Mouse (Mus musculus) adipocyte (in vitro differentiated cells): ENCODE results near the gene Zfp384.
"Not testable (repeated sequence)": the region's sequence is repeated elsewhere in the genome, so short reads cannot be mapped to it uniquely, and the experiment has no call there.

ENCODE experiments used
- DNase-seq: peaks from one replicate; pipeline ENCODE4 v3.0.0-alpha.2; 2016; ENCODE audit warnings: low spot score

The Zfp384 gene

GRCm38 (mm10) chr6:125017682-125018081 is 8.7 kb downstream of the Zfp384 start:
- no peak for DNase-seq

- peak; percentile 35 for DNase-seq
Measured at GRCm38 (mm10) chr6:125030532-125030931, 21.6 kb downstream of the Zfp384 start.

- no peak for DNase-seq
Measured at GRCm38 (mm10) chr6:125031604-125032003, 22.7 kb downstream of the Zfp384 start.

GRCm38 (mm10) chr6:125038666-125039065 is 29.7 kb downstream of the Zfp384 start:
- DNase-seq, result no peak

GRCm38 (mm10) chr6:125039131-125039530 is 30.2 kb downstream of the Zfp384 start:
- no peak for DNase-seq

GRCm38 (mm10) chr6:125039533-125040153 is 30.7 kb downstream of the Zfp384 start, which contains the start of gene Ing4:
TSS of gene Ing4 (plus strand) at chr6:125039760.
- peak; percentile 99 for DNase-seq

- DNase-seq, result peak; percentile 36
Measured at GRCm38 (mm10) chr6:125040221-125040620, 31.3 kb downstream of the Zfp384 start.

- DNase-seq, result peak; percentile 74
Measured at GRCm38 (mm10) chr6:125041047-125041446, 32.1 kb downstream of the Zfp384 start.

GRCm38 (mm10) chr6:125042081-125042480 is 33.1 kb downstream of the Zfp384 start:
- DNase-seq, result no peak

- peak; percentile 96 for DNase-seq
Measured at GRCm38 (mm10) chr6:125046691-125047090, 37.7 kb downstream of the Zfp384 start.

GRCm38 (mm10) chr6:125049678-125050077 is 40.7 kb downstream of the Zfp384 start, which contains the start of gene Acrbp:
TSS of gene Acrbp (plus strand) at chr6:125049689.
- DNase-seq, result no peak

- DNase-seq, result no peak
Measured at GRCm38 (mm10) chr6:125051237-125051636, 42.3 kb downstream of the Zfp384 start.

- DNase-seq, result no peak
Measured at GRCm38 (mm10) chr6:125061493-125061892, 52.5 kb downstream of the Zfp384 start.

GRCm38 (mm10) chr6:125062511-125062910 is 53.6 kb downstream of the Zfp384 start:
- DNase-seq, result no peak

- DNase-seq, result no peak
Measured at GRCm38 (mm10) chr6:125063906-125064305, 55.0 kb downstream of the Zfp384 start.

GRCm38 (mm10) chr6:125065223-125065622 is 56.3 kb downstream of the Zfp384 start:
- not testable (repeated sequence) for DNase-seq

GRCm38 (mm10) chr6:125067571-125067995 is 58.6 kb downstream of the Zfp384 start, which contains the start of gene Lpar5:
TSS of gene Lpar5 (plus strand) at chr6:125067920.
- DNase-seq, result no peak

- no peak for DNase-seq
Measured at GRCm38 (mm10) chr6:125071170-125071895, 62.4 kb downstream of the Zfp384 start.

GRCm38 (mm10) chr6:125071896-125072279 is 62.9 kb downstream of the Zfp384 start:
- peak; percentile 93 for DNase-seq

GRCm38 (mm10) chr6:125073825-125074224 is 64.9 kb downstream of the Zfp384 start:
- DNase-seq, result no peak

GRCm38 (mm10) chr6:125081394-125081793 is 72.4 kb downstream of the Zfp384 start:
- DNase-seq, result no peak

GRCm38 (mm10) chr6:125081797-125082560 is 73.0 kb downstream of the Zfp384 start:
- peak; percentile 64 for DNase-seq
